13 mouse cellular contexts compared by ENCODE assay signal in genomic region chr1:157888573-157888972, GRCm38 (mm10).
A peak's percentile ranks its signal among the peaks of the same experiment; 100 is the strongest.
DNase-seq lines count a peak whose midpoint lies in the region.
"Had no signal": no experiment of that assay in that cellular context is flagged by ENCODE, and none has a peak within 500 bp of the region (broad histone marks: within the 10 kb centered on the region; RNA-seq: fewer than 3 reads in every experiment).

No protein-coding gene starts in this region.

- intact Hi-C loops in left cerebral cortex, postnatal 36 days (cut with DNase I), result no loop called here

- DNase-seq in adrenal gland, adult 2 months, result peak; percentile 14
- no peak for DNase-seq in adrenal gland, adult 8-10 months
- peak; percentile 78 for DNase-seq in brain, embryonic 18.5 days (ENCODE audit: low read depth, low spot score)
- peak; percentile 52 for DNase-seq in layer of hippocampus, adult 9-10 months (ENCODE audit: low spot score)
- DNase-seq in left cerebral cortex, postnatal 36 days (ENCODE audit: low spot score in 2 of 2), result peak; percentile 36
- DNase-seq in lung, postnatal 36 days, result no peak
- no peak for DNase-seq in kidney, postnatal 25 days
- DNase-seq in Muller cell, postnatal 12 days (ENCODE audit: inconsistent ontology term), result no peak
- DNase-seq: cerebellum, postnatal 36 days; heart, adult 11 months; liver, embryonic 13.5 days; lung, postnatal 10 days; thymus, postnatal 4 days had no signal

Comparison
In these comparisons a context has a peak if more than half of its experiments do, and no peak if none do; other contexts are left out.
1. DNase-seq: peak in adrenal gland, adult 2 months (single experiment), brain, embryonic 18.5 days (single experiment), layer of hippocampus, adult 9-10 months (single experiment) and left cerebral cortex, postnatal 36 days (2 of 2); none in adrenal gland, adult 8-10 months (single experiment), lung, postnatal 36 days (single experiment), kidney, postnatal 25 days (0 of 2) and Muller cell, postnatal 12 days (single experiment).